Mouse (Mus musculus): ENCODE results near the gene Ifnar2.

GRCm38 (mm10) chr16:91448895-91449294 lies 76.3 kb downstream of the Ifnar2 start:
- TF ChIP-seq POLR2A (IDR thresholded peaks at IDR 0.05; ENCODE audit: control insufficient read depth, low read depth, low read length) (no peak), CTCF (IDR thresholded peaks at IDR 0.05; ENCODE audit: control insufficient read depth, insufficient read depth, insufficient replicate concordance, low read depth, low read length) (no peak)

Data from testis, adult 2 months (tissue).